Mouse (Mus musculus): ENCODE measurements around the gene Myo5c. TPM values are rescaled to one million over a fixed set of nuclear protein-coding genes. Genes with fewer than 3 reads are reported as not detected.
"Not testable (repeated sequence)": the region's sequence is repeated elsewhere in the genome, so short reads cannot be mapped to it uniquely, and the experiment has no call there.

The Myo5c gene
- polyA plus RNA-seq, 1 experiment from 2014 or later, result 4.4 TPM

- ATAC-seq, result no peak
- H3K4me3 ChIP-seq (ENCODE audit: low read length), result no peak overlapping the region
- no peak overlapping the region for H3K4me2 ChIP-seq (ENCODE audit: low read depth, low read length)
- H3K27me3 ChIP-seq (replicated peaks; ENCODE audit: control insufficient read depth, insufficient read depth, low read length), result 0 out of 2 replicates have a peak, but pooled peaks cover 2% of the 10 kb centered on the region
- no peak overlapping the region for H3K27ac ChIP-seq (ENCODE audit: low read length)
- WGBS, result 85% methylated on average over 3 of the region's 3 CpGs
- no peaks in the 10 kb centered on the region for H3K9me3 ChIP-seq (ENCODE audit: control insufficient read depth, low read length)
- H3K36me3 ChIP-seq (ENCODE audit: control insufficient read depth, insufficient read depth, low read length), result peaks cover 2% of the 10 kb centered on the region; the same call in 1 of the 2 replicates
- H3K9ac ChIP-seq (ENCODE audit: low read depth, low read length), result no peak overlapping the region
- H3K4me1 ChIP-seq (ENCODE audit: control insufficient read depth, insufficient read depth, low read length), result 0 out of 2 replicates have a peak, but pooled peaks cover 5% of the 10 kb centered on the region
These were observed 6.4 kb downstream of the Myo5c start for GRCm38 (mm10) chr9:75238179-75238578.

DNA sequence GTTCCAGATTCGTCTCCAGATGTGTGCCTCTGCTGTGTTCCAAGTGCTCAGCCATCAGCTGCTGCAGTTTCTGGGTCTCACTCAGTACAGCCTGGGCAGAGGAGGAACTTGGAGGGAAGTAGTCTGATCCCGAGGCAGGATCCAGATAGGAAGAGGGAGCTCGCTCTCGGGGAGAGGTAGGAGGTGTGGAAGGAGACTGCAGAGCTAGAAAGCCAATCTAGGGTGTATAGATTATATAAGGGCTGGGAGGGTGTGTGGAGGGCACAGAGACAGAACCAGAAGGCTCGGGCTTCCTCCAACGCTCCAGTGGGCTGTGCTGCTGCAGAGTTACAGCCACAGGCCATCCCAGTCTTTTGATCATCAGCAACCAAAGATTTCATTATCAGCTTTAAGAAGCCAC is 11.2 kb downstream of the Myo5c start:
- Histone ChIP-seq H3K36me3 (ENCODE audit: control insufficient read depth, insufficient read depth, low read length) (peaks cover 4% of the 10 kb centered on the region), H3K4me1 (ENCODE audit: control insufficient read depth, insufficient read depth, low read length) (no peaks in the 10 kb centered on the region), H3K4me3 (ENCODE audit: low read length) (no peak overlapping the region), H3K9me3 (ENCODE audit: control insufficient read depth, low read length) (no peaks in the 10 kb centered on the region), H3K27ac (ENCODE audit: low read length) (no peak overlapping the region), H3K27me3 (replicated peaks; ENCODE audit: control insufficient read depth, insufficient read depth, low read length) (no peaks in the 10 kb centered on the region), H3K4me2 (ENCODE audit: low read depth, low read length) (no peak overlapping the region), H3K9ac (ENCODE audit: low read depth, low read length) (no peak overlapping the region)
- no peak for ATAC-seq
- 82% methylated on average over 6 of the region's 6 CpGs for WGBS

GRCm38 (mm10) chr9:75243730-75244406 is 12.0 kb downstream of the Myo5c start:
- Histone ChIP-seq H3K4me1 (ENCODE audit: control insufficient read depth, insufficient read depth, low read length) (no peaks in the 10 kb centered on the region), H3K4me2 (ENCODE audit: low read depth, low read length) (no peak overlapping the region), H3K9me3 (ENCODE audit: control insufficient read depth, low read length) (no peaks in the 10 kb centered on the region), H3K27ac (ENCODE audit: low read length) (no peak overlapping the region), H3K4me3 (ENCODE audit: low read length) (no peak overlapping the region), H3K9ac (ENCODE audit: low read depth, low read length) (no peak overlapping the region), H3K36me3 (ENCODE audit: control insufficient read depth, insufficient read depth, low read length) (peaks cover 4% of the 10 kb centered on the region), H3K27me3 (replicated peaks; ENCODE audit: control insufficient read depth, insufficient read depth, low read length) (no peaks in the 10 kb centered on the region)
- peak; percentile 72 for ATAC-seq
- 17% methylated on average over 5 of the region's 5 CpGs for WGBS

DNA sequence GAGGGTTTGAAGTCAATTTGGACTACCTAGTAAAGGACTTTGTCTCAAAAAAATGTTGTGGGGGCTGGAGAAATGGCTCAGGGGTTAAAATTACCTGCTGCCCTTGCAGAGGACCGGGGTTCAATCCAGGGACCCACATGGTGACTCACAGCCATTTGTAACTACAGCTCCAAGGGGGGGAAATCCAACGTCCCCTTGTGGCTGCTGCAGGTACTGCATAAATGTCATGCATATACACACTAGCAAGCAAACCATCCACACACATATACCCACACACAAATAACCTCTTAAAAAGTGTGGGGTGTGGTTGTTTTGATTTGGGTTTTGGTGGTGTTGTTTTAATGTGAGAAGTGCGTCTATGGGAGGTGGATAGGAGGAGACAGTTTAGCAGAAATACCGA is 12.7 kb downstream of the Myo5c start:
- no peak overlapping the region for H3K4me2 ChIP-seq (ENCODE audit: low read depth, low read length)
- H3K4me1 ChIP-seq (ENCODE audit: control insufficient read depth, insufficient read depth, low read length), result no peaks in the 10 kb centered on the region
- H3K36me3 ChIP-seq (ENCODE audit: control insufficient read depth, insufficient read depth, low read length), result peaks cover 4% of the 10 kb centered on the region
- no peak overlapping the region for H3K9ac ChIP-seq (ENCODE audit: low read depth, low read length)
- H3K27ac ChIP-seq (ENCODE audit: low read length), result no peak overlapping the region
- WGBS, result 68% methylated on average over 4 of the region's 4 CpGs
- H3K9me3 ChIP-seq (ENCODE audit: control insufficient read depth, low read length), result no peaks in the 10 kb centered on the region
- H3K27me3 ChIP-seq (replicated peaks; ENCODE audit: control insufficient read depth, insufficient read depth, low read length), result no peaks in the 10 kb centered on the region
- no peak overlapping the region for H3K4me3 ChIP-seq (ENCODE audit: low read length)
- ATAC-seq, result no peak

DNA sequence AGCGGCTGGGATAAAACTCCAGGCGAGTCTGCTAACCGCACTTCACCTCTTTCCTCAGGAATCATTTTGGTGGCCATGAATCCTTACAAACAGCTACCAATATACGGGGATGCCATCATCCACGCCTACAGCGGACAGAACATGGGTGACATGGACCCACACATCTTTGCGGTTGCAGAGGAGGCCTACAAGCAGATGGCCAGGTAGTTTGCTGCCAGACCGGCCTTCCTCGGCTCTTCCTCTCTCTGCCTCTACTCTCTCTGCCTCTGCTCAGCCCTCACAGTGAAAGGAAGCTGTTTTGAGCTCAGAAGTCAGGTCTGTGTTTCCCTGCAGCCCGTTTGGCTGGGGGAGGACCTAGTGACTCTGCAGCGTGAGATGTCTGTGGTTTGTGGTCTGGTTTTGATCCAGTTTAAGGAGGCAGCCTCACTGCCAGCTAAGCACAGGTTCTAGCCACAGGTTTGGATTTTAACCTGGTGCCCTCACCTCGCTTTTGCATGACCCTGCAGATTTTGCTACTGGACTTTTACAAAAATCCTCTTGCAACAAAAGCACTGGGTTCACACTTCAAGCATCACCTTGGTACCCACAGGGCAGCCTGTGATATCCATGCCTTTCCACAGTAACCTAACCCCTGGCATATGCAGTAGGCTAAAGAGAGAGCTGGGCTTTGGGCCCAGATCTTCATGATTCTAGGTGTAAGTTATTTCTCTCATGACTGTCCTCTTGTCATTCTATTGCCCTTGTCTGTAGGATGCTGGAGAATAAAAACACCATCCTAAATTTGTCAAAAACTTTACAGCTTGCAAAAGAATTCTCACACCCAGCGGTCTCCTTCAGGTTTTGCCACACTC is 14.5 kb downstream of the Myo5c start:
- H3K27ac ChIP-seq (ENCODE audit: low read length), result no peak overlapping the region
- H3K9me3 ChIP-seq (ENCODE audit: control insufficient read depth, low read length), result no peaks in the 10 kb centered on the region
- no peak overlapping the region for H3K4me2 ChIP-seq (ENCODE audit: low read depth, low read length)
- H3K36me3 ChIP-seq (ENCODE audit: control insufficient read depth, insufficient read depth, low read length), result peaks cover 4% of the 10 kb centered on the region
- no peak for ATAC-seq
- H3K9ac ChIP-seq (ENCODE audit: low read depth, low read length), result no peak overlapping the region
- 87% methylated on average over 13 of the region's 13 CpGs for WGBS
- no peak overlapping the region for H3K4me3 ChIP-seq (ENCODE audit: low read length)
- no peaks in the 10 kb centered on the region for H3K4me1 ChIP-seq (ENCODE audit: control insufficient read depth, insufficient read depth, low read length)
- no peaks in the 10 kb centered on the region for H3K27me3 ChIP-seq (replicated peaks; ENCODE audit: control insufficient read depth, insufficient read depth, low read length)

DNA sequence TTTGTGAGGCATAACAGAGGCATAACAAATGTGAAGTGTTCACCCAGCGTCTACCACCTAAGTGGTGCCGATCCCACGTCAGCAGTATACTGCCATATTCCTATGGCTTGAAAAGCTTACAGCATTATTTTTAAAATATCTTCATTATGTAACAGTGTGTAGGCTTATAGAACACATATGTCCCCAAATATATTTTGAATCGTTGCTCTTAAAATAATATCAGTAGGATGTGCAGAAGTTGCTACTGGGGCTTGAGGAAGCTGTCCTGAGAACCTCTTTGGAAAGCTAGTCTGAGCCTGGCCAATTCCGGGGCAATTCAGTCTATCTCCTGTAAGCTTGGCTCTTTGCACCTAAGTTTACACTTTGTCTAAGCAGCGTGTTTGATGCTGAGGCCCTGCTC is 16.1 kb downstream of the Myo5c start:
- no peak overlapping the region for H3K9ac ChIP-seq (ENCODE audit: low read depth, low read length)
- WGBS, result 83% methylated on average over 6 of the region's 6 CpGs
- H3K4me1 ChIP-seq (ENCODE audit: control insufficient read depth, insufficient read depth, low read length), result no peaks in the 10 kb centered on the region
- ATAC-seq, result peak; percentile 19; the same call in 1 of the 2 replicates
- H3K4me2 ChIP-seq (ENCODE audit: low read depth, low read length), result no peak overlapping the region
- no peak overlapping the region for H3K27ac ChIP-seq (ENCODE audit: low read length)
- H3K4me3 ChIP-seq (ENCODE audit: low read length), result no peak overlapping the region
- no peaks in the 10 kb centered on the region for H3K27me3 ChIP-seq (replicated peaks; ENCODE audit: control insufficient read depth, insufficient read depth, low read length)
- no peaks in the 10 kb centered on the region for H3K9me3 ChIP-seq (ENCODE audit: control insufficient read depth, low read length)
- H3K36me3 ChIP-seq (ENCODE audit: control insufficient read depth, insufficient read depth, low read length), result peaks cover 2% of the 10 kb centered on the region

DNA sequence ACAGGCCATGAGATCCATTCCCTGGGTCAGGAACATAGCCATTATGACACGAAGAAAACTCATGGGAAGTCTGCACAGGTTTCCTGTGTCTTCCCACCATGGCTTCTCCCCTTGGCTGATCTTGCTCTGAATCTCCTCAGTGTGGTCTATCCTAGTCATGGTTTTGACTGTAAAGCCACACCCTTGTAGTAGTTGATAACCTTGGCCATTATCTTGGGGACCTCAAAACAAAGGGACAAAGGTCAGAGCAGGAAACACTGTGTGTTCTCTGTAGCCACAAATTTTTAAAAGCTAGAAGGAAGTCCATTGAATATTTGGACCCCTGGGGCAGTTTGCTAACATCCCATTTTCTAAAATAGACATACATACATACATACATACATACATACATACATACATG is 16.5 kb downstream of the Myo5c start:
- WGBS, result 86% methylated on average over 1 of the region's 1 CpGs
- Histone ChIP-seq H3K4me3 (ENCODE audit: low read length) (no peak overlapping the region), H3K36me3 (ENCODE audit: control insufficient read depth, insufficient read depth, low read length) (peaks cover 2% of the 10 kb centered on the region; the same call in 1 of the 2 replicates), H3K27ac (ENCODE audit: low read length) (no peak overlapping the region), H3K9ac (ENCODE audit: low read depth, low read length) (no peak overlapping the region), H3K4me2 (ENCODE audit: low read depth, low read length) (no peak overlapping the region), H3K27me3 (replicated peaks; ENCODE audit: control insufficient read depth, insufficient read depth, low read length) (no peaks in the 10 kb centered on the region), H3K9me3 (ENCODE audit: control insufficient read depth, low read length) (no peaks in the 10 kb centered on the region), H3K4me1 (ENCODE audit: control insufficient read depth, insufficient read depth, low read length) (no peaks in the 10 kb centered on the region)
- peak; percentile 68 for ATAC-seq

DNA sequence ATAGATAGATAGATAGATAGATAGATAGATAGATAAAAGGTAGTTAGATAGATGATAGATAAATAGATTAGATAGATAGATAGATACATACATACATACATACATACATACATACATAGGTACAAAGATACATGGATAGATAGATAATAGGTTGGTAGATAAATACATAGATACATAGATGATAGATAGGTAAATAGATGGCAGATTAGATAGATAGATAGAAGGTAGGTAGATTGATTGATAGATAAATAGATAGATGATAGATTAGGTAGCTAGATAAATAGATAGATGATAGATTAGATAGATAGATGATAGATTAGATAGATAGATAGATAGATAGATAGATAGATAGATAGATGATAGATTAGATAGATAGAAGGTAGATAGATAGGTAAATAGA is 17.1 kb downstream of the Myo5c start:
- H3K4me3 ChIP-seq (ENCODE audit: low read length), result no peak overlapping the region
- H3K4me2 ChIP-seq (ENCODE audit: low read depth, low read length), result no peak overlapping the region
- H3K9ac ChIP-seq (ENCODE audit: low read depth, low read length), result no peak overlapping the region
- peaks cover 2% of the 10 kb centered on the region; the same call in 1 of the 2 replicates for H3K36me3 ChIP-seq (ENCODE audit: control insufficient read depth, insufficient read depth, low read length)
- H3K9me3 ChIP-seq (ENCODE audit: control insufficient read depth, low read length), result no peaks in the 10 kb centered on the region
- no peaks in the 10 kb centered on the region for H3K27me3 ChIP-seq (replicated peaks; ENCODE audit: control insufficient read depth, insufficient read depth, low read length)
- no peak overlapping the region for H3K27ac ChIP-seq (ENCODE audit: low read length)
- ATAC-seq, result no peak
- H3K4me1 ChIP-seq (ENCODE audit: control insufficient read depth, insufficient read depth, low read length), result no peaks in the 10 kb centered on the region

GRCm38 (mm10) chr9:75253158-75253557 is 21.3 kb downstream of the Myo5c start:
- not testable (repeated sequence) for ATAC-seq

More at GRCm38 (mm10) chr9:75253158-75253557, 21.3 kb downstream of the Myo5c start:
- H3K4me3 ChIP-seq (ENCODE audit: low read length); H3K9ac ChIP-seq (ENCODE audit: low read depth, low read length); H3K4me1 ChIP-seq (ENCODE audit: control insufficient read depth, insufficient read depth, low read length); H3K27me3 ChIP-seq (replicated peaks; ENCODE audit: control insufficient read depth, insufficient read depth, low read length); H3K4me2 ChIP-seq (ENCODE audit: low read depth, low read length); H3K36me3 ChIP-seq (ENCODE audit: control insufficient read depth, insufficient read depth, low read length); H3K9me3 ChIP-seq (ENCODE audit: control insufficient read depth, low read length); H3K27ac ChIP-seq (ENCODE audit: low read length): not testable (repeated sequence)
- WGBS, result 71% methylated on average over 6 of the region's 6 CpGs
